Mouse (Mus musculus) gastrocnemius, postnatal 25 days (tissue): Measurements from ENCODE around the gene Olfr204. TPM values are rescaled to one million over a fixed set of nuclear protein-coding genes. Genes with fewer than 3 reads are reported as not detected.
"Not testable (repeated sequence)": the region's sequence is repeated elsewhere in the genome, so short reads cannot be mapped to it uniquely, and the experiment has no call there.

ENCODE experiments used
- DNase-seq: peaks from one replicate; pipeline ENCODE4 v3.0.0; 2022
- long read RNA-seq, 2 experiments: library from polyadenylated mRNA; stranded (forward); transcript quantifications; one replicate each; pipeline ENCODE4 v2.0.0; 2021
- total RNA-seq, 2 experiments: library from RNA; stranded (reverse); gene quantifications; 1 replicate in 1 of 2; 2 replicates in 1 of 2; pipeline ENCODE4 v1.2.3; 2021

Gene Olfr204
- not detected for total RNA-seq
- long read RNA-seq, experiment 1: 0 reads
- long read RNA-seq, experiment 2: 0 reads

DNA sequence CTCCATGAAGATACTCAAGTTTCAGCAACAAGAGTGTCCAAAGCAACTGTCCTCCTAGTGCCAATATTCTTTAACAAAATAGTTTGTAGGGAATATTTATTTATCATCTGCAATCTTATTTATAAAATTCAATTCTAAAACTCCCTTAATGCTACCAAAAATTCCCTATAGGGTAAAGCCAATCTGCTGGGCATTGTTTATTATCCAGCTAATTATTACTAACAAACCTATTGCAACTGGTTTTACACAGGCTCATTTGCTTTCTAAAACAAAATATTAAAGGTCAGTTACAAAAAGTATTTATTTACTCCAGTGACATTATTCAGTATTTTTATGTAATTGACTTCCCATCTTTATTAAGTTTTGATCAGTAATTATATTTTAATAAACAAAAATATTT lies at the start of gene Olfr204:
Olfr204 (minus strand) TSS at position 101 of the 400 bp plus-strand sequence.
- no peak for DNase-seq

DNA sequence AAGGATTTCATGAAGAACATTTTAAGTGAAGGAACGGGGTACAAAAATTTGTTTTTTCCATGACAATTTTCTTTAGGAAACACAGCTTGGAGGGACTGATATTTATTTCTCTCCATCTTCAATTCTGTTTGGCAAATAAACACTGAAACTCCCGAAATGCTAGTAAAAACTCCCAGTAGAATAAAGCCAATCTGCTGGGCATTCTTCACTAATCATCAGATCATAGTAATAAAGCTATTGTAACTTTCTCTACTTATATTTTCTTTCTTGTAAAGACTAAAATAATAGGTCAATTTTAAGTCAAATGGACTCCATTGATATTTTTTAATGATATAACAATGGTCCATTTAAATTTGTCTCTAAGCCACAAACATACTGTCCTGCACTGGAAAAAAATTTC lies 45.8 kb upstream of the Olfr204 start, which contains the start of gene Olfr209:
Olfr209 (minus strand) TSS at position 101 of the 400 bp plus-strand sequence.
- DNase-seq: no peak

DNA sequence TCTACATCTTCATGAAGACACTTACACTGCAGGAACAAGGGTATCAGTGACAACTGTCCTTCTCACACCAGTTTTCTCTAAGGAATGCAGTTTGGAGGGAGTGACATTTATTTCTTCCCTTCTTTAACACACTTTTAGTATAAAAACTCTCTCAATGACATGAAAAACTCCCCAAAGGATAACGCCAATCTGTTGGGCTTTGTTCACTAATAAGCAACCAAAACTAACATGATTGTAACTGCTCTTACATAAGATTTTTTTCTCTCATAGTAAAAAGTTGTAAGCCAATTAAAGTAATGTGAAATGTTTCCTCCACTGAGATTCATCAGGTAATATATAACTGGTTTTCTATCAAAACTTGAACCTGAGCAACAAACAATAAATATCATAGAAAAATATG lies 31.1 kb upstream of the Olfr204 start, which contains the start of gene Olfr206:
Olfr206 (minus strand) TSS at position 101 of the 400 bp plus-strand sequence.
- DNase-seq: no peak

GRCm38 (mm10) chr16:59331038-59331437 lies 13.0 kb upstream of the Olfr204 start, which contains the start of gene Olfr205:
Gene Olfr205, minus strand, starts transcription at chr16:59331138.
- DNase-seq: no peak

DNA sequence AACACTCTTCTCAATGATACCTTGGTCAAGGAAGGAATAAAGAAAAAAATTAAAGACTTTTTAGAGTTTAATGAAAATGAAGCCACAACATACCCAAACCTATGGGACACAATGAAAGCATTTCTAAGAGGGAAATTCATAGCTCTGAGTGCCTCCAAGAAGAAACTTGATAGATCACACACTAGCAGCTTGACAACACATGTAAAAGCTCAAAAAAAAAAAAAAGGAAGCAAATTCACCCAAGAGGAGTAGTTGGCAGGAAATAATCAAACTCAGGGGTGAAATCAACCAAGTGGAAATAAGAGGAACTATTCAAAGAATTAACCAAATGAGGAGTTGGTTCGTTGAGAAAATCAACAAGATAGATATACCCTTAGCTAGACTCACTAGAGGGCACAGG lies 5.2 kb upstream of the Olfr204 start:
- DNase-seq: not testable (repeated sequence)

DNA sequence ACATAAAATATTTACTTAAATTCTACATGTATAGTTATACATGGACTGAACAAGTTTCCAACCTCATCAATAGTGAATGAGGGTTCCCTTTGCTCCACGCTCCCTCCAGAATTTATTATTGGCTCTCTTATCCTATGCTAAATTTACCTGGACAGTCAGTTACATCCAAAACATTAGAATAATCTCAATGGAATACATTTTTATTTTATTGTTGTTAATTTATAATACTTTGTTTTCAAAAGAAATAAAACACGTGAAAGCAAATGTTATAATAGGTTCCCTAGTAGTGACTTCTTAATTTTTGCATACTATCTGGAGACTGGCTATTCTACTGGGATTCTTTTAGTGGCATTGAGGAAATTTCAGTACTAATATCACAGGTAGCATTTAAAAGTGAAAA lies 19.5 kb downstream of the Olfr204 start, which contains the start of gene Olfr203:
Olfr203 (plus strand) TSS at position 301 of the 400 bp plus-strand sequence.
- no peak for DNase-seq

- not testable (repeated sequence) for DNase-seq
These were observed 30.5 kb downstream of the Olfr204 start for GRCm38 (mm10) chr16:59287576-59287975.

DNA sequence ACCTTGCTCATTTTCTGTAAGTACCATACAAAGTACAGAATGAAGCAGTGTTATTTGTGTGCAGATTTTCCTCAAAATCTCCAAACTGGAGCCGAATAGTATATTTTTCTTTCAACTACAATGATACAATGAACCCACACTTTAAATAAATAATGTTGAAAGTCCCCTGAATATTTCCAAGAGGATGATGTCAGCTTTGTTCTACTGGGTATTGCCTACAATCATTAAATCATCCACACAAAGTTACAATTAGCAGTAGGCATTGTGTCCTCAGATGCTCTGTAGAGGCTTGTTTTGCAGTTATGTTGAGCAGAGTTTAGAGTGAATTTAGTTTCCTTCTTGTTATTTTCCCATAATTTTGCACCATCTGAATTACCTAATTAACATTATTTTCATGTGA lies 31.4 kb downstream of the Olfr204 start, which contains the start of gene Olfr202:
Olfr202 (minus strand) TSS at position 101 of the 400 bp plus-strand sequence.
- DNase-seq: no peak

DNA sequence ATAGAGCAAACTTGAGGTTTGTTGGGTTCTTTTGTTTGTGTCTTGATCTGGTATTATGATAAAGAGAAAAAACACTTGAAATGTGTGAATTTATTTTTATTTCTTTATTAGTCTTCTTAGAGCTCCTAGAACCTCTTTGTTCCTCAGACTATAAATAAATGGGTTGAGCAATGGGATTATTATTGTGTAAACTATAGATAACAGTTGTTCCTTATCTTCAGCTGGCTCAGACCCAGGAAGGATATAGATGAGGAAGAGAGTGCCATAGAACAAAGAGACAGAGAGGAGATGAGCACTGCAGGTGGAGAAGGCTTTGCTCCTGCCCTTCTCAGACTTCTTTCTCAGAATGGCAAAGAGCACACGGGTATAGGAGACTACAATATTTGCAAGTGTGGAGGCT lies 34.6 kb downstream of the Olfr204 start:
- no peak for DNase-seq

GRCm38 (mm10) chr16:59280542-59280941 lies 37.5 kb downstream of the Olfr204 start:
- DNase-seq: no peak

GRCm38 (mm10) chr16:59272532-59272931 lies 45.5 kb downstream of the Olfr204 start, which contains the start of gene Olfr201:
Gene Olfr201, minus strand, starts transcription at chr16:59272632.
- not testable (repeated sequence) for DNase-seq

DNA sequence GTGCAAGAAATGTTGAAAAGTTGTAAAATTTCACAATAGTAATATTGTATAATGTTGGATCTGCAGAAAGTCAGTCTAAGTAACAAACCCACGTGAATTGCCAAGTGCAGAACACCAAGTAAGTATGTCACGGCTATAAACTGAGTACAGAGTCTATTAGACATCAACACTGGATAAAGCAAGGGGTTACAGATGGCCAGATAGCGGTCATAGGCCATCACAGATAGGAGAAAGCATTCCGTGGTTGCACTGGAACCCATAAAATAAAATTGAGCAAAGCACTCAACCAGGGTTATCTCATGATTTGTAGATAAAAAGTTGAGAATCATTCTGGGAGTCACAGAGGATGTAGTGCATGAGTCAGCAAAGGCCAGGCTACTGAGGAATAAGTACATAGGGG lies 49.0 kb downstream of the Olfr204 start:
- DNase-seq: not testable (repeated sequence)

Other genes starting within 250 kb of the Olfr204 start
- not detected for gene Olfr190, start 240.2 kb downstream of the Olfr204 start, total RNA-seq
- not detected for gene Olfr191, start 228.4 kb downstream of the Olfr204 start, total RNA-seq
- gene Olfr193, start 206.4 kb downstream of the Olfr204 start, total RNA-seq: not detected
- not detected for gene Olfr194, start 197.2 kb downstream of the Olfr204 start, total RNA-seq
- not detected for gene Olfr195, start 171.2 kb downstream of the Olfr204 start, total RNA-seq
- gene Olfr196, start 147.8 kb downstream of the Olfr204 start, total RNA-seq: not detected
- gene Olfr198, start 114.7 kb downstream of the Olfr204 start, total RNA-seq: not detected
- not detected for gene Olfr199, start 98.5 kb downstream of the Olfr204 start, total RNA-seq
- gene Olfr201, start 45.6 kb downstream of the Olfr204 start, total RNA-seq: not detected
- gene Olfr202, start 31.5 kb downstream of the Olfr204 start, total RNA-seq: not detected
- gene Olfr203, start 19.4 kb downstream of the Olfr204 start, total RNA-seq: not detected
- not detected for gene Olfr205, start 12.9 kb upstream of the Olfr204 start, total RNA-seq
- not detected for gene Olfr206, start 31.0 kb upstream of the Olfr204 start, total RNA-seq
- not detected for gene Olfr209, start 45.7 kb upstream of the Olfr204 start, total RNA-seq
- not detected for gene Gabrr3, start 89.1 kb upstream of the Olfr204 start, total RNA-seq
- 10 to 100 TPM; 15.2 to 16.3 TPM for gene Riox2, start 153.5 kb upstream of the Olfr204 start, total RNA-seq